Mouse (Mus musculus): ENCODE measurements at regions not wholly inside any gene's neighbourhood (a gene's known extent, or its start where the extent isn't known, plus 50 kb on each side); places are given as distances from the start of the nearest gene placed in this dataset.

- Histone ChIP-seq H3K27ac (no peak overlapping the region), H3K9me3 (replicated peaks) (no peaks in the 10 kb centered on the region), H3K27me3 (no peaks in the 10 kb centered on the region), H3K36me3 (ENCODE audit: poor library complexity, severe bottlenecking) (no peaks in the 10 kb centered on the region), H3K4me3 (no peak overlapping the region), H3K4me1 (peaks cover 4% of the 10 kb centered on the region; the same call in 1 of the 2 replicates), H3K4me2 (no peak overlapping the region), H3K9ac (no peak overlapping the region)
- 56% methylated on average over 18 of the region's 18 CpGs for WGBS
- ATAC-seq = no peak
These were observed 552.9 kb upstream of the Id4 start for GRCm38 (mm10) chr13:47707961-47708609.

- no peak overlapping the region for H3K27ac ChIP-seq
- no peak for ATAC-seq
- no peaks in the 10 kb centered on the region for H3K27me3 ChIP-seq
- peaks cover 4% of the 10 kb centered on the region; the same call in 1 of the 2 replicates for H3K4me1 ChIP-seq
- no peaks in the 10 kb centered on the region for H3K36me3 ChIP-seq (ENCODE audit: poor library complexity, severe bottlenecking)
- H3K9ac ChIP-seq = no peak overlapping the region
- WGBS = 85% methylated on average over 3 of the region's 3 CpGs
- H3K4me2 ChIP-seq = no peak overlapping the region
- H3K4me3 ChIP-seq = no peak overlapping the region
- H3K9me3 ChIP-seq (replicated peaks) = no peaks in the 10 kb centered on the region
These were observed 551.7 kb upstream of the Id4 start for GRCm38 (mm10) chr13:47709323-47709722.

GRCm38 (mm10) chr13:47712507-47712906 is 548.5 kb upstream of the Id4 start:
- H3K4me1 ChIP-seq = no peaks in the 10 kb centered on the region
- WGBS = 91% methylated on average over 4 of the region's 4 CpGs
- no peak for ATAC-seq

GRCm38 (mm10) chr13:47716265-47716664 is 544.8 kb upstream of the Id4 start:
- Histone ChIP-seq H3K27me3 (no peaks in the 10 kb centered on the region), H3K9me3 (replicated peaks) (no peaks in the 10 kb centered on the region), H3K4me1 (no peaks in the 10 kb centered on the region), H3K4me3 (no peak overlapping the region), H3K27ac (no peak overlapping the region), H3K9ac (no peak overlapping the region), H3K4me2 (no peak overlapping the region), H3K36me3 (ENCODE audit: poor library complexity, severe bottlenecking) (no peaks in the 10 kb centered on the region)
- 78% methylated on average over 4 of the region's 4 CpGs for WGBS
- no peak for ATAC-seq

More at GRCm38 (mm10) chr13:47712507-47712906, 548.5 kb upstream of the Id4 start:
- no peaks in the 10 kb centered on the region for H3K36me3 ChIP-seq (ENCODE audit: poor library complexity, severe bottlenecking)
- H3K27me3 ChIP-seq = no peaks in the 10 kb centered on the region
- H3K9me3 ChIP-seq (replicated peaks) = no peaks in the 10 kb centered on the region
- H3K27ac ChIP-seq = no peak overlapping the region
- no peak overlapping the region for H3K4me3 ChIP-seq
- no peak overlapping the region for H3K4me2 ChIP-seq
- H3K9ac ChIP-seq = no peak overlapping the region

- 97% methylated on average over 2 of the region's 2 CpGs for WGBS
- H3K9me3 ChIP-seq (replicated peaks) = no peaks in the 10 kb centered on the region
- no peak overlapping the region for H3K27ac ChIP-seq
- H3K4me1 ChIP-seq = no peaks in the 10 kb centered on the region
- no peak overlapping the region for H3K4me3 ChIP-seq
- no peaks in the 10 kb centered on the region for H3K27me3 ChIP-seq
- no peaks in the 10 kb centered on the region for H3K36me3 ChIP-seq (ENCODE audit: poor library complexity, severe bottlenecking)
- no peak for ATAC-seq
- no peak overlapping the region for H3K9ac ChIP-seq
- H3K4me2 ChIP-seq = no peak overlapping the region
These were observed 540.4 kb upstream of the Id4 start for GRCm38 (mm10) chr13:47720645-47721044.

GRCm38 (mm10) chr13:47734415-47734814 is 526.6 kb upstream of the Id4 start:
- Histone ChIP-seq H3K4me3 (no peak overlapping the region), H3K27me3 (no peaks in the 10 kb centered on the region), H3K36me3 (ENCODE audit: poor library complexity, severe bottlenecking) (no peaks in the 10 kb centered on the region), H3K27ac (no peak overlapping the region), H3K9ac (no peak overlapping the region), H3K9me3 (replicated peaks) (no peaks in the 10 kb centered on the region), H3K4me2 (no peak overlapping the region), H3K4me1 (no peaks in the 10 kb centered on the region)
- 76% methylated on average over 1 of the region's 1 CpGs for WGBS
- ATAC-seq = no peak

- H3K9me3 ChIP-seq (replicated peaks) = no peaks in the 10 kb centered on the region
- no peak overlapping the region for H3K4me2 ChIP-seq
- H3K36me3 ChIP-seq (ENCODE audit: poor library complexity, severe bottlenecking) = no peaks in the 10 kb centered on the region
- no peaks in the 10 kb centered on the region for H3K4me1 ChIP-seq
- WGBS = 78% methylated on average over 8 of the region's 8 CpGs
- H3K27ac ChIP-seq = no peak overlapping the region
- no peak overlapping the region for H3K4me3 ChIP-seq
- ATAC-seq = no peak
- no peak overlapping the region for H3K9ac ChIP-seq
- no peaks in the 10 kb centered on the region for H3K27me3 ChIP-seq
These were observed 525.5 kb upstream of the Id4 start for GRCm38 (mm10) chr13:47735426-47736063.

- Histone ChIP-seq H3K27ac (no peak overlapping the region), H3K9me3 (replicated peaks) (no peaks in the 10 kb centered on the region), H3K4me3 (no peak overlapping the region), H3K4me1 (no peaks in the 10 kb centered on the region), H3K27me3 (no peaks in the 10 kb centered on the region), H3K9ac (no peak overlapping the region), H3K4me2 (no peak overlapping the region), H3K36me3 (ENCODE audit: poor library complexity, severe bottlenecking) (no peaks in the 10 kb centered on the region)
- no peak for ATAC-seq
These were observed 512.1 kb upstream of the Id4 start for GRCm38 (mm10) chr13:47748906-47749305.

- Histone ChIP-seq H3K36me3 (ENCODE audit: poor library complexity, severe bottlenecking) (no peaks in the 10 kb centered on the region), H3K9ac (no peak overlapping the region), H3K4me2 (no peak overlapping the region), H3K4me3 (no peak overlapping the region), H3K27me3 (no peaks in the 10 kb centered on the region), H3K4me1 (no peaks in the 10 kb centered on the region), H3K9me3 (replicated peaks) (no peaks in the 10 kb centered on the region), H3K27ac (no peak overlapping the region)
- WGBS = 86% methylated on average over 2 of the region's 2 CpGs
- ATAC-seq = no peak
These were observed 510.0 kb upstream of the Id4 start for GRCm38 (mm10) chr13:47751033-47751432.

GRCm38 (mm10) chr13:47764802-47765597 is 496.0 kb upstream of the Id4 start:
- WGBS = 67% methylated on average over 16 of the region's 16 CpGs
- ATAC-seq = no peak
- H3K4me1 ChIP-seq = no peaks in the 10 kb centered on the region
- H3K27me3 ChIP-seq = no peaks in the 10 kb centered on the region
- no peak overlapping the region for H3K9ac ChIP-seq
- no peak overlapping the region for H3K4me3 ChIP-seq
- no peak overlapping the region for H3K27ac ChIP-seq
- no peak overlapping the region for H3K4me2 ChIP-seq
- H3K9me3 ChIP-seq (replicated peaks) = no peaks in the 10 kb centered on the region
- H3K36me3 ChIP-seq (ENCODE audit: poor library complexity, severe bottlenecking) = no peaks in the 10 kb centered on the region

- WGBS = 80% methylated on average over 9 of the region's 9 CpGs
- Histone ChIP-seq H3K9me3 (replicated peaks) (no peaks in the 10 kb centered on the region), H3K27ac (no peak overlapping the region), H3K27me3 (no peaks in the 10 kb centered on the region), H3K4me3 (no peak overlapping the region), H3K9ac (no peak overlapping the region), H3K4me2 (no peak overlapping the region), H3K4me1 (no peaks in the 10 kb centered on the region), H3K36me3 (ENCODE audit: poor library complexity, severe bottlenecking) (no peaks in the 10 kb centered on the region)
- ATAC-seq = no peak
These were observed 492.0 kb upstream of the Id4 start for GRCm38 (mm10) chr13:47768963-47769527.
